Mouse (Mus musculus) bone marrow, adult 2 months (tissue): Measurements from ENCODE around the gene Ccdc88b. TPM values are rescaled to one million over a fixed set of nuclear protein-coding genes. Genes with fewer than 3 reads are reported as not detected.

Source experiments
- H3K27ac ChIP-seq: fragments of 200-500 bp; 2 replicates; pipeline ENCODE4 v1.5.1; 2012; ENCODE audit warnings: low read depth, mild to moderate bottlenecking, control low read depth, inconsistent platforms, low read length; ENCODE audit not compliant: control insufficient read depth, poor library complexity, insufficient read depth
- H3K4me1 ChIP-seq: fragments of 200-500 bp; 2 replicates; pipeline ENCODE4 v1.6.1; 2011; ENCODE audit warnings: low read length; ENCODE audit not compliant: control insufficient read depth, insufficient read depth
- H3K4me3 ChIP-seq: fragments of 200-500 bp; replicated peaks from 2 replicates; pipeline ENCODE3; 2011; ENCODE audit warnings: mild to moderate bottlenecking, low read depth, low read length, control low read depth; ENCODE audit not compliant: control insufficient read depth
- CTCF ChIP-seq: fragments of 200-500 bp; IDR thresholded peaks from 2 replicates; pipeline ENCODE4 v1.5.1; 2011; ENCODE audit warnings: low read length, control low read depth; ENCODE audit not compliant: control insufficient read depth, insufficient read depth
- POLR2A ChIP-seq: fragments of 200-500 bp; IDR thresholded peaks from 2 replicates; pipeline ENCODE4 v1.6.1; 2011; ENCODE audit warnings: low read depth, mild to moderate bottlenecking, control low read depth, low read length, borderline replicate concordance; ENCODE audit not compliant: control insufficient read depth
- WGBS: fragments of 180-500 bp; shearing (Covaris S2); methylation state at CpG from one replicate; pipeline ENCODE4 v1.1.7; 2018; 5-methylcytosine and 5-hydroxymethylcytosine counted together
- polyA plus RNA-seq: library from polyadenylated mRNA; stranded (reverse); fragments of >200 nt; gene quantifications from 2 replicates; pipeline ENCODE4 v1.2.4, GENCODE M21; 2011; ENCODE audit warnings: low replicate concordance; ENCODE audit not compliant: missing spikeins, insufficient read depth, insufficient read length

Ccdc88b gene
- polyA plus RNA-seq, 1 experiment = 66.6 TPM

GRCm38 (mm10) chr19:6829870-6830555 lies 28.0 kb downstream of the Ccdc88b start:
- TF ChIP-seq CTCF (no peak), POLR2A (no peak)
- H3K4me3 ChIP-seq = no peak overlapping the region
- no peak overlapping the region for H3K27ac ChIP-seq
- WGBS = 79% methylated on average over 48 of the region's 48 CpGs
- H3K4me1 ChIP-seq = no peaks in the 10 kb centered on the region

GRCm38 (mm10) chr19:6829069-6829468 lies 28.9 kb downstream of the Ccdc88b start:
- H3K27ac ChIP-seq = no peak overlapping the region
- H3K4me3 ChIP-seq = no peak overlapping the region
- TF ChIP-seq CTCF = no peak
- H3K4me1 ChIP-seq = no peaks in the 10 kb centered on the region
- WGBS = 69% methylated on average over 3 of the region's 3 CpGs

- 75% methylated on average over 3 of the region's 3 CpGs for WGBS
- Histone ChIP-seq H3K27ac (no peak overlapping the region), H3K4me1 (no peaks in the 10 kb centered on the region), H3K4me3 (no peak overlapping the region)
- TF ChIP-seq POLR2A = no peak
- TF ChIP-seq CTCF = no peak
Measured at GRCm38 (mm10) chr19:6826601-6827000, 31.4 kb downstream of the Ccdc88b start.

- H3K27ac ChIP-seq = no peak overlapping the region
- WGBS = 82% methylated on average over 6 of the region's 6 CpGs
- H3K4me1 ChIP-seq = no peaks in the 10 kb centered on the region
- H3K4me3 ChIP-seq = no peak overlapping the region
- TF ChIP-seq POLR2A (no peak), CTCF (no peak)
Measured at GRCm38 (mm10) chr19:6825384-6825783, 32.6 kb downstream of the Ccdc88b start.

- WGBS = 85% methylated on average over 13 of the region's 13 CpGs
- TF ChIP-seq CTCF = no peak
- TF ChIP-seq POLR2A = no peak
- Histone ChIP-seq H3K4me3 (no peak overlapping the region), H3K27ac (no peak overlapping the region), H3K4me1 (no peaks in the 10 kb centered on the region)
Measured at GRCm38 (mm10) chr19:6820538-6821195, 37.3 kb downstream of the Ccdc88b start.

GRCm38 (mm10) chr19:6819143-6819827 lies 38.7 kb downstream of the Ccdc88b start:
- 44% methylated on average over 10 of the region's 10 CpGs for WGBS
- Histone ChIP-seq H3K4me3 (no peak overlapping the region), H3K4me1 (no peaks in the 10 kb centered on the region), H3K27ac (no peak overlapping the region)
- TF ChIP-seq POLR2A (no peak), CTCF (no peak)

- H3K4me3 ChIP-seq = no peak overlapping the region
- TF ChIP-seq CTCF (peak; percentile 10; the same call in 1 of the 2 replicates), POLR2A (no peak)
- H3K4me1 ChIP-seq = no peaks in the 10 kb centered on the region
- no peak overlapping the region for H3K27ac ChIP-seq
- WGBS = 73% methylated on average over 3 of the region's 3 CpGs
Measured at GRCm38 (mm10) chr19:6814958-6815357, 43.1 kb downstream of the Ccdc88b start.

- 76% methylated on average over 4 of the region's 4 CpGs for WGBS
- Histone ChIP-seq H3K4me3 (no peak overlapping the region), H3K4me1 (no peaks in the 10 kb centered on the region), H3K27ac (no peak overlapping the region)
- TF ChIP-seq CTCF (no peak), POLR2A (no peak)
Measured at GRCm38 (mm10) chr19:6814366-6814765, 43.6 kb downstream of the Ccdc88b start.

Other genes starting within 250 kb of the Ccdc88b start
- gene Rps6ka4, start 17.6 kb downstream of the Ccdc88b start, polyA plus RNA-seq = 4.7 and 5.5 TPM in 2 replicates
- gene Trmt112, start 51.5 kb upstream of the Ccdc88b start, polyA plus RNA-seq = 28.6 and 37.9 TPM in 2 replicates
- 181 and 324 TPM in 2 replicates for gene Prdx5, start 51.9 kb upstream of the Ccdc88b start, polyA plus RNA-seq
- 25.1 and 27.2 TPM in 2 replicates for gene Esrra, start 63.6 kb upstream of the Ccdc88b start, polyA plus RNA-seq
- 2.6 TPM in 1 of 2 replicates, not detected in the other for gene Catsperz, start 67.2 kb upstream of the Ccdc88b start, polyA plus RNA-seq
- gene Kcnk4, start 76.3 kb upstream of the Ccdc88b start, polyA plus RNA-seq = not detected in 2 replicates
- 15.4 and 20.4 TPM in 2 replicates for gene Bad, start 83.7 kb upstream of the Ccdc88b start, polyA plus RNA-seq
- gene Gpr137, start 84.3 kb upstream of the Ccdc88b start, polyA plus RNA-seq = 18.7 and 31.9 TPM in 2 replicates
- gene Ppp1r14b, start 116.8 kb upstream of the Ccdc88b start, polyA plus RNA-seq = 83.5 and 137 TPM in 2 replicates
- gene Plcb3, start 118.3 kb upstream of the Ccdc88b start, polyA plus RNA-seq = 9.7 and 14.6 TPM in 2 replicates
- 40.9 and 42.3 TPM in 2 replicates for gene Fkbp2, start 122.3 kb upstream of the Ccdc88b start, polyA plus RNA-seq
- gene Vegfb, start 129.4 kb upstream of the Ccdc88b start, polyA plus RNA-seq = 10.0 and 14.0 TPM in 2 replicates
- gene Dnajc4, start 134.4 kb upstream of the Ccdc88b start, polyA plus RNA-seq = 14.8 and 28.8 TPM in 2 replicates
- 13.2 and 20.7 TPM in 2 replicates for gene Nudt22, start 137.9 kb upstream of the Ccdc88b start, polyA plus RNA-seq
- gene Trpt1, start 137.9 kb upstream of the Ccdc88b start, polyA plus RNA-seq = 4.6 TPM in 1 of 2 replicates, not detected in the other
- gene Fermt3, start 161.3 kb upstream of the Ccdc88b start, polyA plus RNA-seq = 149 and 202 TPM in 2 replicates
- gene Stip1, start 181.8 kb upstream of the Ccdc88b start, polyA plus RNA-seq = 54.6 and 95.7 TPM in 2 replicates
- 4.8 and 6.2 TPM in 2 replicates for gene Macrod1, start 198.6 kb upstream of the Ccdc88b start, polyA plus RNA-seq
- gene Flrt1, start 247.5 kb upstream of the Ccdc88b start, polyA plus RNA-seq = not detected in 2 replicates